Mouse (Mus musculus): Measurements from ENCODE around the gene Lect2.

Gene Lect2

DNA sequence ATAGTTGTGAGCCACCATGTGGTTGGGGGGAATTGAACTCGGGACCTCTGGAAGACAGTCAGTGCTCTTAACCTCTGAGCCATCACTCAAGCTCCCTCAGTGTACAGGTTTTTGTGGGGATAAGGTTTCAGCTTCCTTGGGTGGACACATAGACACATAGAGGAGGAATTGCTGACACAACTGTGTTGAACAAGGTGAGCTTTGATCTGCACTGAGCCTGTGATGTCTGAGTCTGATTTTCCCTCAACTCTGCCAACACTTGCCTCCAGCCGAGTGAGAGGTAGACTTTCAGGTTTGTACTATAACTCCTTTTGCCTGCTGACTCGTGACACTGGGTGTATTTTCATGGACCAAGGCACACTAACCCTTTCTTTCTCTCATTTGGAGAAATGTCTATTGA, 8.4 kb upstream of the Lect2 start:
- in situ Hi-C loops (cut with MseI, MboI) = no loop called here

DNA sequence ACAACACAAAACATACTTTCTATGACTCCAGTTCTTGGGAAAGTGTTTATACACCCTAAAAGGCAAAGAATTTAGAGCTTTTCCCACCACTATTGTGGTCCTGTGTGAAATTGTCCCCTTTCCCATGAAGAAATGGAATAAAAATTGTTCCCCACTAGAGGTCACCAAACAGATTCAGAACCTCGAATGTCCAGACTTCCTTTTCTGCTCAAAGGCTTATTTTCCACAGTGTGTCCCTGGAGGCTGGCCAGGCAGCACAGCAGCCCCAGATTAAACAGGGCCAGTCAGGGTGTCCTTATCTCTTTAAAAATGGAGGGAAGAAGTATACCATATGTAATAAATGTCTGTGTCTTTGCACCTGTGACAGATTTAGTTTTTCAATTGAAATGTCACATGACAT, 7.7 kb upstream of the Lect2 start:
- in situ Hi-C loops (cut with MseI, MboI) = no loop called here

DNA sequence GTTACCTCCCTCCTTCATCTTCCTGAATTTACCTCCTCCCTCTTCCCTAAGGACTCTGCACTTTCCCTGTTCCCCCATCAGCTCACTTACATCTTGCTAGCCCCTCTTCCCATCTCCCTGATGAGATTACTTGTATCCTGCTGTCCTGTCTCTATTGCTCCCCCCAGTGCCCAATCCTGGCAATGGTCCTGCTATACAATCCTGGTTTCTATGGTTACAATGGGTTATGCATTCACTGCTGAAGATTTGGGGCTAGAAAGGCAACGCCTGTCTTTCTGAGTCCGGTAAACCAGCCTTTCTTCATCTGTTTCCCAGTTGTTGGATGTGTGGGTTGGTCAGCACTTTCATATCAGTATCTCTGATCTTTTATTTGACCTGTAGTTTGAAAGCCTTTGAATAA, 6.1 kb upstream of the Lect2 start:
- in situ Hi-C loops (cut with MseI, MboI) = no loop called here

DNA sequence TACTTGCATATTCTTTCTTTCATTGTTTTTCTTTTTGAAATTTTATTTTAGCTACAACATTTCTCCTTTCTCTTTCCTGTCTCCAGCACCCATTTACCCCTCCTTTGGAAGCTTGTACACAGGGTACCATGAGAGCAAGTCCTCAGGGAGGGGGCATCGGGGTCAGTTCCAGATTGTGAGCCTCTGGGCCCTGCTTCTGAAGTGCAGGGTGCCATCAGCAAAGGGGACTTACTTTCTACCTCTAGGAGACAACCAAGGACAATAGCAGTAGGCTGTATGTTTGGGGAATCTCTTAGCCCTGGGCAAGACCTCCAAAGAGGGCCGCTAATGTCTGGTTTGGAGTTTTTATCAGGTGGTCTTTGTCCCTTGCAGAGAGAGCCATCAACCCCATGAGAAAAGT, 5.6 kb upstream of the Lect2 start:
- in situ Hi-C loops (cut with MseI, MboI) = no loop called here

DNA sequence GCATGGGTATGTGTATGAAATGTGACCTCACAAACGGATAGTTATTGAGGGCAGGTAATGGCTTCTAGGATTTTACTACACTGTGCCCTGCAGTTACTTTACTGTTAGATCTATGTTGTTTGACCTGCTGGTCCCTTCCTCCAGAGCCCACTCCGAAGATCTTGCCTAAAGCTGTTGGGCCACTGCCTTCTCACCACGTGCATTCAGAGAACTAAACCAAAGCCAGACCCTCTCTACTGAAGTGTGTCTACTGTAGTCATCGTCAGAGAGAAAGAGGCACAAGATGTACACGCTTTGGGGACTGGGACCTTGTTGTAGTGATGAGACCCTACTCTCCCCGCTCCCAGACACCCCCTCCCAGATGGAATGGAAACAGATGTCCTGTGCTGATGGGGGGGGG, 3.4 kb upstream of the Lect2 start:
- in situ Hi-C loops (cut with MseI, MboI) = no loop called here

DNA sequence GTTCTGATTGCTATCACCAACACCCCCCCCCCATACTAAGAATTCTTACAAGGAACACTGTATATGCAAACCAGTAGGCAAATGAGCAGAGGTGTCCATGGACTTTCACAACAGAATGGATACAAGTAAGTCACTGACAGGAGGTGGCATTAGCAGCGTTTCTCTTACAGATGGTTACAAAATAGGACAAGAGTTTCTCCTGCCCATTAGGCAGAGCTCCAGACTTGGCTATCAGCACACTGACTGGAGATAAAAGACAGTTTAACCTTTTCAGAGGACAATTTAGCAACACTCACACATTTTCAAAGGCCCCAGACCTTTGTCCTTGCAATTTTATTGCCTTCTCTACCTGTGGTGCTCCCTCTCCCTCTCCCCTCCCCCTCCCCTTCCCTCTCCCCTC, 2.3 kb upstream of the Lect2 start:
- in situ Hi-C loops (cut with MseI, MboI) = no loop called here

DNA sequence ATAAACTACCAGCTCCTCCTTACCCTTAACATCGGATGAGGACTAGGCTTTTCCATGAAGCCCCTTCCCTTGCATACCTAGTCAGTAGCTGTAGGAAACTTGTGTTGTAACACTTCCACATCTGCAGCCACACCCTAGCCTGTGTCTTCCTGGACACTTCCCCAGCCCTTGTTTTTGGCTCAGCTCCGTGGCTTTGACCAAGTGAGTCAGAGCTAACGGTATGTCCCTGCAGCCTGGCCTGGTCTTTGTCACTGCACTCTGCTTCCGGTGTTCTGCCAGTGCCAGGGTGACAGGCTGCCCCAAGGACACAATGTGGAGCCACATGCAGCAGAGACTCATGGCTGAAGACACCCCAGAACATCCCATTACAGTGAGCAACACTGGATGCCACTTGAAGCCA, 1.1 kb upstream of the Lect2 start:
- in situ Hi-C loops (cut with MseI, MboI) = no loop called here

DNA sequence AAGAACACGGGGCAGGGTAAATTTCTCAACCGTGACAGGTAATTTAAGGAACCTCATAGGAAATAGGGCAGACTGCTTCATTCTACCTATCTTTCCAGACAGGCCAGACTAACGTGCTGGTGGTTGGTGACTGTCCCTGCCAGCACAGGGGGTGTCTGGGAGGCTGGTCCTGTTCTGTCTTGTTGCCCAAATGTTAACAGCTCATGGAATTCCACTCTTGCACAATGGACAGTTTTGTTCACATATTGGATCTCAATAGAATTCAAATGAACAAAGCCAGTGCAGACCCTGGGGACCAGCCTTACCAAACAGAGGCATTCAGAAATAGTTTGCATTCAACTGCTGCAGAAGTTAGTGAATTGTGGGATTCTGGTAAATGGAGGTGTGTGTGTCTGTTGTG, 3.3 kb downstream of the Lect2 start:
- in situ Hi-C loops (cut with MseI, MboI) = no loop called here

DNA sequence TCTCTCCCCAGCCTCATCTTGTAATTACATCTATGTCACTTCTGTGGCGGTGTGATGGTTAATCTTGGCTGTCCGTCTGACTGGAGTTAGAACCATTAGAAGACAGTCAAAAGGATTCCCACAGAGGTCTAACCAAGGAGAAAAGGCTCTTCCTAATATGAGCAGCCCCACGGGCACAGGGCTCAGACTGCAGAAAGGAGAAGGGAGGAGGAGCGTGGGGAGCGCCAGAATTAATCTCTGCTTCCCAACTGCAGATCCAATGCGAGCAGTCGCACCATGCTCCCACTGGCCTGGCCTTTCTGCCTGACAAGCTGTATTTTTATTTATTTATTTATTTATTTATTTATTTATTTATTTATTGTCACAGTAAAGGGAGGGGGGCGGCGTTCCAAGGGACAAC, 4.5 kb downstream of the Lect2 start:
- in situ Hi-C loops (cut with MseI, MboI) = no loop called here

DNA sequence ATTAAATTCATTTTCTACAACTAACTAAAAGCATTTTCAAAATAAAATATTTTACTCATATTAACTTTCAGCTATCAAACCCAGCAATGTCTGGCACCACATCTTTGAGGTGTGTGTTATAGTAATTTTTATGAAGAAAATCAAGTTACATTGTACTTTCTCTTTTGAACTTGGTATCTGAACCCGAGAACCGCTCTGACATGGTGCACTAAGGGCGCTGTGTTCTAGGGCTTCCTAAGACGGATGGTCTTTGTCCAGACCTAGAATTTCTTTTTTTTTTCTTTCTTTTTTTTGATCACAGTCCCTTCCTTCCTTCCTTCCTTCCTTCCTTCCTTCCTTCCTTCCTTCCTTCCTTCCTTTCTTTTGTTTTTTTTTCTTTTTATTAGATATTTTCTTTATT, 8.5 kb downstream of the Lect2 start:
- in situ Hi-C loops (cut with MseI, MboI) = no loop called here

DNA sequence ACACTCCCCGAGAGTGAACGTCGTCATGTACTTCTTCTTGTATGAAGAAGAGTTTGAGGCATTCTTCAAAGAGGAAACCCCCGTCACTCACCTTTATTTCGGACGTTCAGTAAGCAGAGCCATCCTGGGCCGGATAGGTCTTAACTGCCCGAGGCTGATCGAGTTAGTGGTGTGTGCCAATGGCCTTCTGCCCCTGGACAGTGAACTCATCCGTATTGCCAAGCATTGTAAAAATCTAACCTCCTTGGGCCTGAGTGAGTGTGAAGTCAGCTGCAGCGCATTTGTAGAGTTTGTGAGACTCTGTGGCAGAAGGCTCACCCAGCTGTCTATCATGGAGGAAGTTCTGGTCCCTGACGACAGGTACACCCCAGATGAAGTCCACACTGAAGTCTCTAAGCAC, 11.3 kb downstream of the Lect2 start:
- in situ Hi-C loops (cut with MseI, MboI) = no loop called here

DNA sequence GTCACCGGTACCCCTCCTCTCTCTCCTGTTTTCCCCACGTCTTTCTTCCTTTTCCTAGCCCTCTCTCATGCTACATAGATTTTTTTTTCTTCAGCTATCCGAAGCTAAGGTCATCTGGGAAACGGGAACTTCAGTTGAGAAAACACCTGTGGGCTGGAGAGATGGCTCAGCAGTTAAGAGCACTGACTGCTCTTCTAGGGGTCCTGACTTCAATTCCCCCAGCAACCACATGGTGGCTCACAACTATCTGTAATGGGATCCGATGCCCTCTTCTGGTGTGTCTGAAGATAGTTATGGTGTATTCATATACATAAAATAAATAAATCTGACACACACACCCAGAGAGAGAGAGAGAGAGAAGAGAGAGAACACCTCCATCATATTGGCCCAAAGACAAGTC, 12.7 kb downstream of the Lect2 start:
- in situ Hi-C loops (cut with MseI, MboI) = no loop called here

DNA sequence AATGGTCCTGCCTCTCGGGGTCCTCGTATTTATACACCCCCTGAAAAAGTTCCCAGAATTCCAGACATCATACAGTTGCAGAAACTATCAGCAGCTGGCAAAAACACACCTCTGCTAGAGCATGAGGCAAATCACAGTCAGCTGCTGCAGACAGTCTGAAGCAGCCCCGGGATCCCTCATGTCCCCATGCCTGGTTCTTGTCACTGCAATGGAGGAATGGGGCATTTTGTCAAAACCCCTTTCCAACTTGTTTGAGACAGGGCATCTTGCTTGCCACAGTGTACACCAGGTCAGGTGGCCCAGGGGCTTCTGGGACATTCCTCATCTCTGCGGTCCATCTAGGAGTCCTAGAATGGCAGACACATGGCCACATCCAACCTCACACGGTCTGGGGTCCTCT, 13.4 kb downstream of the Lect2 start:
- in situ Hi-C loops (cut with MseI, MboI) = no loop called here

DNA sequence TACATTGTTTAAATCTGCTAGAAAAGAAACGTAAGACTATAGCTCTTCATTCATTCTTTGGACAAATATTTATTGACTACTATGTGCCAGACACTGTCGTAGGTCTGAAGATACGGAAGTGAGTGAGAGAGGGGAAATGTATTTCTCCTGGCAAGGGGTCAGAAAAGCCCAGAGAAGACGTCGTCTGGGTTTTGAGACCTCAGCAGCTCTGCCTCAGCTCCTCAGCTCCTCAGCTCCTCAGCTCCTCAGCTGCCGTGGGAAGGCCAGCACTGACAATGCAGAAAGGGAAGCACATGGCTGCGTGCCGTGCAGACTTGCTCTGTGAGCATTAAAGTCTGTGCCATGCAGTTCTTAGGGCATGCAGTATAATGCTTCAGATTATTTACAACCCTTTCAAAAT, 18.6 kb downstream of the Lect2 start:
- in situ Hi-C loops (cut with MseI, MboI) = no loop called here

DNA sequence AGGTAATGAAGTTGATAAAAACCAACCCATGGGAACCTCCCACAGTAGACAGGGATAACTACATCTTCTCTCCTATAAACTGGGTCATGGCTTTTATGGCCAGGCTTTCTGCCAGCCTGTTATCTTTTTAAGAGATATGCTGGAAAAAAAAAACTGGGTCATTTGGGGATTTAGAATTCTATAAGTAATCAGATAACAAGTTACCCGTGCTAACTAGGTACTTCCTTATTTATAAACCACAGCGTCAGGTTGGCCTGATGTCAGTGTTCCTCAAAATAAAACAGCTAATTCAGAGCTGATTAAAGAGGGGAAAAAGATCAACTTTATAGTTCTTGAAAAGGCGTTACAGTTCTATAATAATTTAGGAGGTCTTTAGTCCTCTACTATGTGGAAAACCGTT, 19.3 kb downstream of the Lect2 start:
- in situ Hi-C loops (cut with MseI, MboI) = no loop called here

DNA sequence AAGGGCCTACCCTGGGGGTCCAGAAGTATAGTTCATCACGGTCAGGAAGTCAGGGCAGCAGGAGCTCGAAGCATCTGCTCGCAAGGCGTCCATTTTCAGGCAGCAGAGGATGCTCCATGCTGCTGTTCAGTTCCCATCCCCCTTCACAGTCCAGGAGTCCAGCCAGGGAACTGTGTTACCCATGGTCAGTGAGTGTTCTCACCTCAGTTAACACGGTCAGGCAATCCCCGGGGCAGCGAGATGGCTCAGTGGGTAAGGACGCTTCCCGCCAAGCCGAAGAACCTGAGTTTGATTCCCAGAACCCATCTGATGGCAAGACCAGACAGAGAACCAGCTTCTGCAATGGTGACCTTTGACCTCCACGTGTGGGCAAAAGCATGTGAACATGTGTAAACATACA, 20.0 kb downstream of the Lect2 start:
- in situ Hi-C loops (cut with MseI, MboI) = no loop called here

DNA sequence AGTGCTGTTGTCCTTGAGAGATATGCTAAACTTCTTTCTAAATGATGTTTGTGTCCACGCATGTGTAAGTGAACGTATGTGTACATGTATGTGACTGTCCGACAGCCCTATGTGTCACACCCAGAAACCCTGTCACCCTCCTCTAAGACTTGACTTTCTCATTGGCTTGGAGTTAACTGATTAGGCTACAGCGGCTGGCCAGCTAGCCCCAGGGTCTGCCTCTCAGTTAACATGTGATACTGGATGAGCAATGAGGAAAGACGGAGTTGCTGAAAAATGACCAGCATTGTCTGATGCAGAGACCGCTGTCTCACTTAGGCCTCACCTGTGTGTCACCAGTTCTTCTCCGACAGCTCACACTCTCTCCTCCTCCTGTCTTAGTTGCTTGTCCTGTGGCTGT, 20.5 kb downstream of the Lect2 start:
- in situ Hi-C loops (cut with MseI, MboI) = no loop called here

DNA sequence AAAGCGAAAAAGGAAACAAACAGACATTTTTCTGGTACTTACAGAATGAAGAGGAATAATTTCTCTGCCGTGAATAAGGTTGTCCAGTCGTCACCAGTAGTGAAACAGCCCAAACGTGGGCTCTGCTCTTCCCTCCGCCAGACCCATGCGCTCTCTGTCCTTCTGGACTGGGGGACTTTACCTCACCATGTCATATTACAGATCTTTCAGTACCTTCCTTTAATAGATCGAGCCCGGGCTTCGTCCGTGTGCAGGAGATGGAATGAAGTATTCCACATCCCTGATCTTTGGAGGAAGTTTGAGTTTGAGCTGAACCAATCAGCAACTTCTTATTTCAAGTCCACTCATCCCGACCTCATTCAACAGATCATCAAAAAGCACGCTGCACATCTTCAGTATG, 21.4 kb downstream of the Lect2 start:
- in situ Hi-C loops (cut with MseI, MboI) = no loop called here

DNA sequence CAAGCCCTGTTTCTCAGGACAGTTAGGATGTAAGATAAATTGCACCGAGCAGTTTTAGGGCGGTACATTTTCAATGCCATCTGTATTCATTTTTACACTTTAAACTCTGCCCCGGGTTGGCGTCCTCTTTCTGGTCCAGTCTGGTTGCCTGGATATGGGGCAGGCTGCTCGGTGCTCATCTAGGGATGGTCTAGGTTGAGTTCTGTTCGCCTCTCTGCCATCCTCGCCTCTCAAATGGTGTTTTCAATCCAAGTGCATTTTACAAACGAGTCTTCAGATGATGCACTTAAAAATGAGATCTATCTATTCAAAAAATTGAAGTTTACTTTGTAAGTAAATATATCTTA, 25.5 kb downstream of the Lect2 start:
- in situ Hi-C loops (cut with MseI, MboI) = no loop called here

DNA sequence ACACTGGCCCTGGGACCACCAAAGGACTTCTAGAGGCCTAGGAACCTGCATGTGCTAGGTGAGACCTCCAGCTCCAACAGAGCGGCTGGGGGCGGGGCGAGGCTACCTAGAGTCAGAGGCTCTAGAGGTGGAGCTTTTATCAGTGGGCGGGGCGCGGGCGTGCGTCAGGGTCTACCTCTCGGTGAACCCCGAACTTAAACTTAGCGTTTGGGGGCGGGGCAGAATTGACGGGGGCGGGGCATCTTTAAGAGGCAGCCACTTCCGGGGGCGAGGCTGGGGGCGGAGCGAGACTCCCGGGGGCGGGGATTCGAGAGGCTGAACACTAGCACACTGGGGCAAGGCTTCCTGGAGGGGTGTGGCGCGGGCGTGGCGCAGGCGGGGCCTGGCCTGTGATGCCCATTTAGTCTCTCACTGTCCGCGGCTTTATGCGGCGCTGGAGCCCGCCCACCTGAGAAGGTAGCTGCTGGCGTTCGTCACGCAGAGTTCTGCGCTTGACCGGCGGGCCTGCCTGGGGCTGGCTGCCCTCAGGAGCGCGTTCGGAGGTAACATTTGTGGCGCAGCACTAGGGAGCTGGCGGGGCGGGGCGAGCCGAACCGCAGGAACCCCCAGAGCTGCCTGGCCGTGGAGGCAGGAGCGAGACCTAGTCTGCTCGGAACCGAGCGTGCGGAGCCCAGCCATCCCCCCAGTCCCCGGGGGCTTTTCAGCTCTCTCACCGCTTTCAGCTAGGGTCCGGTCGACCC, 26.1 kb downstream of the Lect2 start, which contains the start of gene Fbxl21:
Gene Fbxl21, plus strand, starts transcription at position 392 of the 740 bp plus-strand sequence.
- in situ Hi-C loops (cut with MseI, MboI) = no loop called here

DNA sequence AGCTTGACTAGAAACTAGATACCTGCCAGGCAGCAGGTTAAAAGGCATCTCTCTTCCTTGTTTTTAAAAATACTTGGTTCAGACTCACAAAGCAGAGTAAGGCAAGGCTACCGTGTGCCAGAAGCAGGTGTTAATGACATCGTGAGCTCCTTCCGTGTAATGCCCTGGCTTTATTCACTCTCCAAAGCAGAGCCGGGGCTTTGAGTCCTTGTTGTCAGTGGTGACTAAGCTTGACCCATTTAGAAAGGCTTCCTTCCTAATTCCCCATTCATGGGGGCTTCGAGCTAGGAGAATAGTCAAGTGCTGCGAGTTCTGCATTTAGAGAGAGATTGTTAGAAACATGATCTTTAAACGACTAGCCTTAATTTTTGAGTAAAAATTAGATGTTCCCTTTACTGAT, 31.5 kb downstream of the Lect2 start:
- in situ Hi-C loops (cut with MseI, MboI) = no loop called here

DNA sequence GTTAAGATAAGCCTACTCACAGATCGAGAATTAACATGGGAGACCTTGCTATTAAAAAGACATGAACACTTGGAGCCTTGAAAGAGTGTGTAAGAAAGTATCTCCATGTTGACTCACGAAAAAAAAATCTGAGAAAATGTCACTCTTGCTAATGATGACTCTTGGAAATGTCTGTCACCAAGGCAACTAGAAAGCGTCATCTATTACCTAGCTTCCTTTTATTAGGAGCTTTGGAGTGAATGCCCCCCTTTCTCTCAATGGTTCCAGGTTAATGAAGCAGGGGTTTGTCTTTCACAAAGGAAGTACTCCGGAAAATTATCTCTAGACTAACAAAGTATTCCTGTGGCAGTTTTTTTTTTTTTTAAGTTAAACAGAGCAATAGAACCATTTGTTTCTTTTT, 32.0 kb downstream of the Lect2 start:
- in situ Hi-C loops (cut with MseI, MboI) = no loop called here

DNA sequence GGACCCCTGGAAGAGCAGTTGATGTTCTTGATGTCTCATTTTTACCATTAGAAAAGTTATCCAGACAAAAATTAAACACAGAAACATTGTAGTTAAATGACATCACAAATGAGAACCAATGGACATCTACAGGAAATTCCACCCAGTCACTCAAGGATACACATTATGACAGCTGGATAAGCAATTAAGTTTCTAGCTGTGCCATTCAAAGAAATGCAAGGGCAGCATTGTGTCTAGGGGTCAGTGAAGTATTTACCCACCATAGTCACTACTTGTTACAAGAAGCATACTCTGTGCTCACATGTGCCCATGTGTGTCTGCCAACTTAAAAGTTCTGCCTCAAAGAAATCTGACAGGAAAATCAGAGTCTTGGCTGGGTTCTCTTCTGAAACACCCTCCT, 34.7 kb downstream of the Lect2 start:
- in situ Hi-C loops (cut with MseI, MboI) = no loop called here

DNA sequence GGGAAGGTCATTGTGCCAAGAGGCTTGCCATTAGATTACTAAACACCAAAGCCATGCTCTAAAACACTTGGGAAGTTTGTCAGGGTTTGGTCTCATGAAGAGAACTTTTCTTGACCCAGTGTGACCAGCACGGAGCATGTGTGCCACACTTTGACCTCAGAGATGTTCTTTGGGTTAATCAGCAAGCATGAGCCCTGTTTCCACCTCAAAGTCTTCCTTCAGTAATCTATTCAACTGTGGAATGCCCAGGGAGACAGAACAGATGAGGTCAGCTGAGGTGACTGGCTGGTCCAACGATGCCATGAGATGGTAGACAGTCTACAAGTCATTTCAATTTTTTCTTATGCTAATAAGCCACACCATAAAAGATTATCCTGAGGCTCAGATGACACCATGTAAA, 38.5 kb downstream of the Lect2 start:
- in situ Hi-C loops (cut with MseI, MboI) = no loop called here
